Mouse (Mus musculus) midbrain, embryonic 10.5 days (tissue): Measurements from ENCODE around the gene Ncoa7. TPM values are rescaled to one million over a fixed set of nuclear protein-coding genes. Genes with fewer than 3 reads are reported as not detected.
A peak's percentile ranks its signal among the peaks of the same experiment; 100 is the strongest.

Experiments
- DNase-seq: peaks from one replicate; pipeline ENCODE4 v3.0.0-alpha.2; 2017; ENCODE audit warnings: low spot score
- H3K27ac ChIP-seq: fragments of 300-500 bp; sonication (generic); replicated peaks from 2 replicates; pipeline ENCODE4 v1.5.1; 2016; ENCODE audit warnings: mild to moderate bottlenecking
- H3K27me3 ChIP-seq: fragments of 300-500 bp; sonication (generic); 2 replicates; pipeline ENCODE4 v1.6.1; 2016; ENCODE audit warnings: low read depth, mild to moderate bottlenecking; ENCODE audit not compliant: poor library complexity, severe bottlenecking
- H3K36me3 ChIP-seq: fragments of 300-500 bp; sonication (generic); 2 replicates; pipeline ENCODE4 v1.6.1; 2016; ENCODE audit warnings: mild to moderate bottlenecking, moderate library complexity
- H3K4me1 ChIP-seq: fragments of 300-500 bp; sonication (generic); 2 replicates; pipeline ENCODE4 v1.6.1; 2016
- H3K4me3 ChIP-seq: fragments of 300-500 bp; sonication (generic); 2 replicates; pipeline ENCODE4 v1.5.1; 2016; ENCODE audit warnings: mild to moderate bottlenecking, moderate library complexity
- H3K9me3 ChIP-seq: fragments of 300-500 bp; sonication (generic); replicated peaks from 2 replicates; pipeline ENCODE4 v1.6.1; 2016; ENCODE audit warnings: mild to moderate bottlenecking
- WGBS: fragments of 180-500 bp; shearing (Covaris S2); methylation state at CpG from one replicate; pipeline ENCODE4 v1.1.7; 2016; 5-methylcytosine and 5-hydroxymethylcytosine counted together
- polyA plus RNA-seq: library from polyadenylated mRNA; unstranded; fragments of >200 nt; fragmentation: Nextera tagmentation; extraction: Ambion mirVana; gene quantifications from 2 replicates; pipeline ENCODE4 v1.2.1, GENCODE M21; 2016

Ncoa7 gene
- polyA plus RNA-seq: 6.2 and 6.6 TPM in 2 replicates

DNA sequence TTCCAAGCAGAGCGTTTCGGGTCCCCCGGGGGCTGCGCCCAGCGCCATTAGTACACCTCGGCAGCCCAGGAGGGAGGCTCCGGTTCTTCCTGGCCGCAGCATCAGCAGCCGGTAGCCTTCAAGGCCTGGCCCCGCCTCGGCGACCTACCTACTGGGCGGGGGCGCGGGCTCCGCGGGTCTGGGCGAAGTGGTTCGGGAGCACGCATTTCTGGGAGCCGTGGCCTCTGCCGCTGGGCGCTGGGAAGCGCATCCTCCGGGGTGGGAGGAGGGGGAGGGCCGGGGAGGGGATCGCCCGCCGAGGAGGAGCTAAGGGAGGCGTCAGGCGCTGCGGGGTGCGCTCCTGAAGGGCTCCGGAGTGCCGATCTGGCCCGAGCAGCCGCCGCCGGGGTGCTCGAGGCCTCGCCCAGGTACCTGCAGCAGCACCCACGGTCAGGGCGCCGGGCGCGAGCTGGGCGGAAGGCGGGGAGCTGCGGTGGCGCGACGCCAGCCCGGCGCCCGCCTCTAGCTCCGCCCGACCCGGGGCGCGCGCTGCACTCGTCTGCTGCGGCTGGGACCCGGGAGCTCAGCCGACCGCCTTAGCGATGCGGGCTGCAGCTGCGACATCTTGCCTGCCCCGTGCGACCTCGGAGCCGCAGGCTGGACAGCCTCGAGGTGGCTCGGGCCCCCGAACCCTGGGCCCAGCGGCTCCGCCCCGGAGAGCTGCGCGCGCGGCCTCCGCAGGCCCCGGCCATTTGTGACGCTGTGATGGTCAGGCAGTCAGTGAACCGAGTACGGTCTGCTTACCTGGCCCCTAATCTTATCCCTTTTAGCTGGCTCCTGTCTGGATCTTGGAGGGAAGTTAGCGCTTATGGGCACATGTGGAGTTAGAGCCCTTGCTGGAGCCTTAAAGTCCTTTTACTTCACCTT is at the start of gene Ncoa7:
Gene Ncoa7, minus strand, starts transcription at position 646 of the 906 bp plus-strand sequence.
- Histone ChIP-seq H3K27me3 (no peaks in the 10 kb centered on the region), H3K4me1 (peaks cover 18% of the 10 kb centered on the region), H3K9me3 (no peaks in the 10 kb centered on the region), H3K27ac (peak within 1 kb of the TSS; percentile 97), H3K36me3 (no peaks in the 10 kb centered on the region), H3K4me3 (peak within 1 kb of the TSS; percentile 87)
- peak; percentile 86 for DNase-seq
- under 1% methylated on average over 85 of the region's 89 CpGs for WGBS

DNA sequence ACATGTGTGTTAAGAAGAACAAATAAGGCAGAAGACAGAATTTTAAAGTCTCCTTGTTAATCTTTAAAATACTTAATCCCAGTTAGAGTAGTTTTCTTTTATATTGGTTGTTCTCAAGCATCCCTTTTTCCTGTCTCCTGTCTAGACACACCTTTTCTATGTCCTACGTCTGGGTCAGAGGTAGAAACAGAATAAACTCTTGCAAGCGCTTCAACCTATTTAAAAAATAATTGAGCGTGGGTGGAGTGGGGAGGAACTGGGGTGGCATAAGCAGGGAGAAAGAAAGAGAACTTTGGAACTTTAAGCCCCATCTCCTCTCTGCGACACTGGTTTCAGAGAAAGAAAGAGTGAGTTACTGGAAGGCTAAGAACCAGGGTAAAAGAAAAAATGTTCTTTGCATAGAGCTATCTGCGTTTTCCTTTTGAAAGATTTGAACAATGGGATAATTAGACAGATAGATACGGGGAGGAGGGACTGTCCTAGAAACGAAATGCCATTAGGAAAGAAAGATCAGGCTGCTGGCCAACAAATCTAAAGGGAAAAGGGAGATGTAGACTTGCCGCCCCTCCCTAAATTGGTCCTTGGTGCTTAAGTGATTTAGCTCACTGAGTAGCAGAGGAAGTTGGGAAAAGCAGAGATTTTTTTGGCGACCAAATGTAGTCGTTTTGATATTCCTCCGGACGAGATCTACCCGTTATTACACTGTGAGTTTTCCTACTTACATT is 42.1 kb upstream of the Ncoa7 start:
- DNase-seq: no peak
- Histone ChIP-seq H3K9me3 (no peaks in the 10 kb centered on the region), H3K27me3 (peaks cover 69% of the 10 kb centered on the region), H3K27ac (no peak overlapping the region), H3K36me3 (no peaks in the 10 kb centered on the region), H3K4me3 (no peak overlapping the region), H3K4me1 (peaks cover 38% of the 10 kb centered on the region)
- WGBS: 9% methylated on average over 13 of the region's 13 CpGs

DNA sequence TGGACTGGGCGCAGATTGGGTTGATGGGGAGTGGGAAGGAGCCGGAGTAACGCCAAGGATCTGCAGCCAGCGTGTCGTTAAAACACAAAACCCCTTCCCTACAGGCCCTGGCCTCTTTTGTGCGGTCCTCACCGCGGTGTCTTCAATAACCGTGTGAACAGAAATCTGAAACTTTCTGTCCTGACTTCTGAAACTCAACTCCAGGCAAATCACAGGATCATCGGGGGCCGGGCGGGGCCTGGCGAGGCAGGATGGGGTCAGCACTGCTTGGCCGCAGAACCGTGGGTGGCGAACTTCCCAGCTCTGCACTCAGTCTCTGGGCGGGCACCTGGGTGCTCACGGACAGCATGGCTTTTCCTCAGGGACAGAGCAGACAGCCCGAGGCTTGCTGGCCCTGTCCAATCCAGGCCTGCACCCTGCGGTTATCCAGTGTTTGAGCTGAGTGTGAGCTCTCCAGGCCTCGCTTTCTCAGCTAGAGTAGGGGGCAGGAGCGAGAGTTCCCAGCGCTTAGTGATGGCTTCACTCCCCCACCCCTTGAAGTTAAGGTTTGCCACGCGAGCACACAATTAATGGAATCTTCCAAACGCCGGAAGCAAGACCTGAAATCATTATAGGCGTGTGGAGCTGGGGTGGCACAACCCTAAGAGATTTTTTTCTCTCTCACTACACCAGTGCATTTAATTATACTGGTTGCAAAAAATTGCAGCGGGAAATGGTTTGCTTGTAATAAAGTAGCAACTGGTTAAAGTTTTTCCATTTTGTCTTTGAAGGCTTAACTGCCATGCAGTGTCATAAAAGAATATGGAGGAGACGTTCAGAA is 41.3 kb upstream of the Ncoa7 start:
- 1% methylated on average over 30 of the region's 30 CpGs for WGBS
- H3K27me3 ChIP-seq: peaks cover 72% of the 10 kb centered on the region
- no peaks in the 10 kb centered on the region for H3K36me3 ChIP-seq
- peak overlapping the region; percentile 73 for H3K27ac ChIP-seq
- no peaks in the 10 kb centered on the region for H3K9me3 ChIP-seq
- H3K4me3 ChIP-seq: peak overlapping the region; percentile 70
- peaks cover 38% of the 10 kb centered on the region for H3K4me1 ChIP-seq
- peak; percentile 73 for DNase-seq

DNA sequence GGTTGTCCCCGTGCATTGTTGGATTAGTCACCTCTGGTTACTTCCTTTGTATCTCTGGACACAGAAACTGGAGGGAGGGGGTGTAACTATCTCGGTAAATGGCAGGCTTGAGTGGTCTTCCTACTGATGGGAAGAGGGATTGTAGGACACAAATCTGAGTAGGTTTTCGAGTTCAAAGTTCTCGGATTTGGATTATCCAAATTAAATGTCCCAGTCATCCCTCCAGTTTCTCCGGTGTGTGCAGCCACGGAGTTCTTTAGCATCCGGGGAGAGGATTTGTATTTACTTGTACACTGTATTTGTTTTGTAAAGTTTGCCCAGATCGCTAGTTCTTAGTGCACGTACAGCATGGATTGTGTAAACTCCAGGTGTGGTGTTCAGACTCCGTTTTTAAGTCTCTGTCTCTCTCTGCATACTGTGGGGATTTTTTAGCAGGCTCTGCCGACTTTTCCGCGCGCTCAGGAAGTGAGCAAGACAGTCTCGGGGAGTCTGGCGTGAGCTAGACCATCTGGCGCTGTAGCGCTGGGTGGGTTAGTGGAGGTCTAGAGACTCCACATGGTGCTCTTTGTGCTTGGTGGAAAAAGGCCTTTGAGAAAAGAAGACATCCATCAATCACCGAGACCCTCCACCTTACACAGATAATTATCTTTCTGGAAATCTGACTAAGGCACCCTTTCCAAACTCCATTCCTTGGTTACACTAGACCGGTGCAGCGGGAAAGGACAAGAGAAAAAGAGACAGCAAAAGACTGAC is 40.5 kb upstream of the Ncoa7 start:
- whole genome bisulfite sequencing: 0% methylated on average over 21 of the region's 21 CpGs
- no peaks in the 10 kb centered on the region for H3K36me3 ChIP-seq
- peaks cover 38% of the 10 kb centered on the region for H3K4me1 ChIP-seq
- peak overlapping the region; percentile 73 for H3K27ac ChIP-seq
- peaks cover 72% of the 10 kb centered on the region for H3K27me3 ChIP-seq
- H3K9me3 ChIP-seq: no peaks in the 10 kb centered on the region
- H3K4me3 ChIP-seq: peak overlapping the region; percentile 70
- DNase-seq: peak; percentile 52

DNA sequence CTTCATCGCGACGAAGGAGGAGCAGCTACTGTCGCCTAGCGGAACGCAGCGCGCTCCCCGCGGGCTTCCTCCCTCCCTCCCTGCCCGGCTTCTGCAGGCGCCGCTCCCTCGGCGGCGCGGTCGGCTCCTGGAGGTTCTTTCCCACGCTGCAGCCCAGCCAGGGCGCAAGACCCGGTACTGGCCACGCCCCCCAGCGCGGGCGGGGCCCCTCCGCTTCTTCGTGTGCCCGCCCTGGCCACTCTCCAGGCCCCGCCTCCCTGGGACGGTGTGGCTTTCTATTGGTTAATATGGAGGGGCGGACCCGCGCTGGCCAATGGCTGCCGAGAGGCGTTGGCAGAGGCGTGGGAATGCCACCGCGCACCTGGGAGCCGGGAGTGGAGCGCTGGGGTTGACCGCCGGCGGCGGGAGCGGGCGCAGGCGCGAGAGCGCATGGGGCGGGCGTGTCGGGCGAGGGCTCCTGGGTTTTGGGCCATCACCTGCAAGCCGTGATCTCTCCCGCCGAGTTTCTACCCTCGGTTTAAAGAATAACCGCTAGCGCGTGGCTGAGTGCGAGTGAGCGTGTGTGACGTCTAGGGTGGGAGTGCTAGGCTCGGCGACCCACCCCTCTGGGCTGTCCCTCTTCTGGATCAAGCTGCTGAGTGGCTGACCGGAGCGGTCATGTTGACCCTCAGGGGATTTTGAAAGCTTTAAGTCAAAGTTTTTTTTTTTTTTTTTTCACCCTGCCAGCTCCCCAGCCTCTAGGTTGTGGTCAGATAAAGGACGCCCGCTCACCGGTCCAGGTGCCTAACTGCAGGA is 39.7 kb upstream of the Ncoa7 start, which contains the start of gene Hey2:
Gene Hey2, minus strand, starts transcription at position 159 of the 795 bp plus-strand sequence.
- Histone ChIP-seq H3K4me1 (peaks cover 38% of the 10 kb centered on the region), H3K27ac (peak within 1 kb of the TSS; percentile 73), H3K36me3 (no peaks in the 10 kb centered on the region), H3K4me3 (peak within 1 kb of the TSS; percentile 70), H3K27me3 (peaks cover 71% of the 10 kb centered on the region), H3K9me3 (no peaks in the 10 kb centered on the region)
- DNase-seq: peak; percentile 98
- under 1% methylated on average over 69 of the region's 70 CpGs for WGBS

DNA sequence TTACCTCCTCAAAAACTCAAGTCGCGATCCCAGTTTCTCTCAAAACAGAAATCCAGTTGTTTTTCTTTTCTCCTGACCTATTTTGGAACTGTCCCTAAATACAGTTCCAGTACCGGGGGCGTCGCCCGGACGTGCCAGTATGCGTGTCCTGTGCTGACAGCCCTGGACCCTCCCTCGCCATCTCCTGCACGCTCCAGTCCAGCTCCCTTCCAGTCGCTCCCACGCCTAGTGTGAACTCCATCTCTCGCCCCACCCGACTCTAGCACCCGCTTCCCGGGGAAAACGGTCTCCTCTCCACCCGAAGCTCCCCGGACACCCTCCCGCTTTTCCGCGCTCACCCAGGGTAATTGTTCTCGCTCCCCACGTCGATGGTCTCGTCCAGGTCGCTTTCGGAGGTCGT is 39.1 kb upstream of the Ncoa7 start:
- WGBS: under 1% methylated on average over 29 of the region's 29 CpGs
- Histone ChIP-seq H3K4me3 (peak overlapping the region; percentile 70), H3K4me1 (peaks cover 39% of the 10 kb centered on the region), H3K27ac (peak overlapping the region; percentile 73), H3K27me3 (peaks cover 65% of the 10 kb centered on the region), H3K36me3 (no peaks in the 10 kb centered on the region), H3K9me3 (no peaks in the 10 kb centered on the region)
- DNase-seq: no peak

DNA sequence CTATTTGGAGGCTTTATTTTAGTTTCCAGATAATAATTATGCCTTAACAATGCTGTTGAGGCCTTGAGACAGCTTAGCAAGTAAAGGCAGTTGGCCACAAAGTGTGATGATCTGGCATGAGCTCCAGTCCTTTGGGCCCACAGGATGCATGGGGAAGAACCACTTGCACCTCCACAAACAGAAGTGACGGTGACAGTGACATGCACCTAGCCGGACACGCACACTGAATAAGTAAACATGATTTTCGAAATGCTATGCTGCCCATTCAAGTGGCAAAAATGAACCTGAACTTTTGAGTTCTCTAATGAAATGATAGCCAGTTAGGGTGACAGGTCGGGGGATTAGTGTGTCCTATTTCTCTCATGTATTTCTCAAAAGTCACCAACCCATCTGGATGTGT is 37.7 kb upstream of the Ncoa7 start:
- Histone ChIP-seq H3K27ac (no peak overlapping the region), H3K9me3 (no peaks in the 10 kb centered on the region), H3K4me3 (no peak overlapping the region), H3K27me3 (peaks cover 51% of the 10 kb centered on the region), H3K36me3 (no peaks in the 10 kb centered on the region), H3K4me1 (peaks cover 42% of the 10 kb centered on the region)
- WGBS: 82% methylated on average over 5 of the region's 5 CpGs
- no peak for DNase-seq

DNA sequence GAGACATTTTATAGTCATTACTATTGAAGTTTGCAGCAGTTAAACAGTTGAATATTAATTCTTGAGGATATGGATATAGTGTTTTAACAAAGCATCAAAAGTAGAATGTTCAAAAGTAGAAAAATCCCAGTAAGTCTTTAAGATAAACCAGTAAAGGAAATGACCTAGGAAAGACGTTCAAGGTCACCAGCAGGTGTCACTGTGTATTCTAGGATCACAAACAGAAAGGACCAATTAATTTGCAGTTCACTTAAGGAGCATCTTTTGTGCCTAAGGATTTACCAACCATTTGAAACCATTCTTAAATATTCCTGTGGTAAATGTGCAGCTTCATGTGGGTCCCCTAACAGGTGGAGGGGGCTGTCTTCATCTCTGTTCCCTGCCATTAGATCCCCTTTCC is 35.1 kb upstream of the Ncoa7 start:
- no peak for DNase-seq
- H3K27me3 ChIP-seq: peaks cover 26% of the 10 kb centered on the region
- H3K27ac ChIP-seq: no peak overlapping the region
- 4% methylated on average over 1 of the region's 1 CpGs for WGBS
- no peaks in the 10 kb centered on the region for H3K9me3 ChIP-seq
- no peaks in the 10 kb centered on the region; the same call in 1 of the 2 replicates for H3K36me3 ChIP-seq
- H3K4me3 ChIP-seq: no peak overlapping the region
- H3K4me1 ChIP-seq: peaks cover 18% of the 10 kb centered on the region

DNA sequence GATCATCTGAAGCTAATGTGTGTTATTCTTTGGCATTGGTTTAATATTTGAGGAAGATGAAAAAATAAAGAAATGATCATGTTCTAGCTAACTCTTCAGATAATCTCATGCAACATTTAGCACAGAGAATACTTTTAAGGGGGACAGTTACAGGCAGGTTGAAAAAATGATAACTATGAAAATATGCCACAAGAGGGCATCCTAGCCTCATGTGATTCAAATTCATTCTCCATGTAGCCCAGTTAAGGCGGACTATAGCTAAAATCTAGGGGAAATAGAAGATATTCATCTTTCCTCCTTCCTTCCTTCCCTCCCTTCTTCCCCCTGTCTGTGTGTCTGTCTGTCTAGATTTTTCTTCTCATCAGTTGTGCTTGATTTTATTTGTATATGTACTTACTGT is 21.9 kb upstream of the Ncoa7 start:
- H3K4me3 ChIP-seq: no peak overlapping the region
- no peaks in the 10 kb centered on the region for H3K4me1 ChIP-seq
- WGBS: 13% methylated on average over 1 of the region's 1 CpGs
- no peaks in the 10 kb centered on the region for H3K36me3 ChIP-seq
- no peak for DNase-seq
- no peaks in the 10 kb centered on the region for H3K27me3 ChIP-seq
- H3K27ac ChIP-seq: no peak overlapping the region
- H3K9me3 ChIP-seq: peaks cover 6% of the 10 kb centered on the region; the same call in 1 of the 2 replicates

DNA sequence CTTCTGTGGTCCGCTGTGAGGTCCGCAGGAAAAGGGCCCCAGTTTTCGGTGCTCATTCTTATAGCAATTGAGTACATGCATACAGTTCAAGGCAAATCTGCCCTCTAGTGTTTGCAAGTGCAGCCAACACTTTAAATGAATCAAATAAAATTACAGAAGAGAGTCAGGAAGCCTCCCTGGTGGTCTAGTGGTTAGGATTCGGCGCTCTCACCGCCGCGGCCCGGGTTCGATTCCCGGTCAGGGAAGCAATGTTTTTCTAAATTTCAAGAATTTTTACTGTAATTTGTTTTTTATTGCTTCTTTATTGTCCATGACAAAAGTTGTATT is 7.8 kb upstream of the Ncoa7 start:
- H3K36me3 ChIP-seq: no peaks in the 10 kb centered on the region
- peak; percentile 68 for DNase-seq
- H3K9me3 ChIP-seq: no peaks in the 10 kb centered on the region
- H3K27me3 ChIP-seq: no peaks in the 10 kb centered on the region
- no peaks in the 10 kb centered on the region for H3K4me1 ChIP-seq
- peak overlapping the region; percentile 41 for H3K4me3 ChIP-seq
- WGBS: 17% methylated on average over 11 of the region's 11 CpGs
- no peak overlapping the region for H3K27ac ChIP-seq

DNA sequence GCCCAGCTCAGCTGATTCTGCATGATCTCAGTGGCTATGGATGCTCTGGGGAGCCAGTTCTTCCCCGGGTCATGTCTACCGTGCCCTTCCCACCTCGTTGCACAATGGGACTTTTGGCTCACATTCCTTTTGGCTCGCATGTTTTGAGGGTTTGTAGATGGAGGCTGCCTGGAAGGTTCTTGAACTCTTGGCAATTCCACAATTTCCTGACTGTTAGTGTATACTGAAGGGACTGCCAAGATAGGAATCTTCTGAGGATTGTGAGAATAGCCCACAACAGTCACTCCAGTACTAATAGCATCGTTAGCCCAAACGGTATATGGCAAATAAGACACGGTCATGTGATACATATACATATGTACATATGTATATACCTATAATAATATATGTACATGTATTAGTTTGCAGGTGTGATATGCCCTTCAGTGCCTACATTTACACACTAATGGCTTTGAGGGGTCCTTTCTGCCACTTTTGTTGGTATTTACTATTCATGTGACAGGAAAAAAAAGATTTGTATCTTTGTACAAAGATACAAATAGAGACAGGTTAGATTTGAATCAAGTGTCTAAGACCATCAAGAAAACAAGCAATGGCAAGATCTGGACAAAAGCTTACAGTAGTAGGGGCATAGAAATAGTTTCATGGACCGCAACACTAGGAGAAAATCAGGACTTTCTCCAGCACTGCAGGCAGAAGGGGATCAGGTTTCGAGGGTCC is 7.3 kb upstream of the Ncoa7 start:
- 47% methylated on average over 9 of the region's 9 CpGs for WGBS
- DNase-seq: no peak
- no peaks in the 10 kb centered on the region for H3K4me1 ChIP-seq

More for the DNA sequence above, 7.3 kb upstream of the Ncoa7 start:
- Histone ChIP-seq H3K4me3 (peak overlapping the region; percentile 41), H3K27ac (no peak overlapping the region), H3K36me3 (no peaks in the 10 kb centered on the region), H3K27me3 (no peaks in the 10 kb centered on the region), H3K9me3 (no peaks in the 10 kb centered on the region)
